Mouse (Mus musculus) thymus, adult 2 months (tissue): ENCODE results near the gene Rap1b.

Experiments
- CTCF ChIP-seq: fragments of 200-500 bp; IDR thresholded peaks from 2 replicates; pipeline ENCODE4 v1.5.1; 2012; ENCODE audit warnings: mild to moderate bottlenecking, control low read depth, low read length, moderate library complexity, borderline replicate concordance; ENCODE audit not compliant: control insufficient read depth, poor library complexity, insufficient read depth; ENCODE audit errors: extremely low read depth
- POLR2A ChIP-seq: fragments of 200-500 bp; IDR thresholded peaks from 2 replicates; pipeline ENCODE4 v1.6.1; 2012; ENCODE audit warnings: mild to moderate bottlenecking, low read length, control low read depth, moderate library complexity; ENCODE audit not compliant: control insufficient read depth, poor library complexity, insufficient read depth; ENCODE audit errors: extremely low read depth

DNA sequence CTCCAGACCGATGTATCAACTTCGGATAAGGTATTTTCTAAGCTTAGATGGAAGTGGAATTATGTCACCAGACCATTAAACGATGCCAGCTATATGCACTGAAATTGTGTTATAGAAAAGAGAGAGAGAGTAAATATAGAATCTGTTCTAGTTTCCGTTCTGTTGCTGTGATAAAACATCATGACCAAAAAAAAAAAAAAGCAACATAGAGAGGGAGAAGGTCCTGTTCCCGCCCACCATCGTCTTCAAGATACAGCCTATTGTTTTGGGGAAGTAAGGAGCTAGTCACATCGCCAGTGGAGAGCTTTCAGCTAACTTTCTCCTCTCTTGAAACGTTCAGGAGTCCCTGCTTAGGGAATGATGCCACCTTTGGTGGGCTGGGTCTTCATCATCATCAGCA, 37.6 kb upstream of the Rap1b start:
- TF ChIP-seq POLR2A (no peak), CTCF (no peak)
